In the genomic region with DNA sequence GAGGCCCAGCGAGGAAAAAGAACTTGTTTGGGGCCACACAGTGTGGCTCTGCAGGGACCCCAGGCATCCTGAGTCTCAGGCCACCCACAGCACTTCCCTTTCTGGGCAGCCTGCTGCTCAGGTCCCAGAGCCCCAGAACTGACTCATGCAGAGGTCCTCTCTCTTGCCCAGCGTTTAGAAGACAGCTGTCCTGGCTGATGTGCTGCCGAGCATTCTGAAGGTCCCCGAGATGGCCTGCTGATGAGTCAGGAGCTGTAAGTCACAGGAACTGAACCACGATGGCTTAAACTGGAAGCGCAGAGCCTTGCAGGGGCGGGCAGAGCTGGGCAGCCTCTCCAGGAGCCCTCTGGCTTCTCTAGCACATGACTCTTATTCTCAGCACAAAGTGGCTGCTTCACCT, we compare ENCODE assay signal across 13 mouse cellular contexts. TPM values are rescaled to one million over a fixed set of nuclear protein-coding genes. Genes with fewer than 3 reads are reported as not detected.
A peak's percentile ranks its signal among the peaks of the same experiment; 100 is the strongest.
DNase-seq lines count a peak whose midpoint lies in the region; ATAC-seq and TF ChIP-seq lines count a peak whose summit lies in the region.
"Had no signal": no experiment of that assay in that cellular context is flagged by ENCODE, and none has a peak within 500 bp of the region (broad histone marks: within the 10 kb centered on the region; RNA-seq: fewer than 3 reads in every experiment).

No protein-coding gene starts in this region.

- WGBS in lung, postnatal 0 days, result 30% methylated on average over 7 of the region's 7 CpGs

- H3K9ac ChIP-seq in lung, postnatal 0 days (replicated peaks; ENCODE audit: low read depth), result no peak overlapping the region
- H3K9ac ChIP-seq: forebrain, postnatal 0 days; limb, embryonic 12.5 days had no signal

- H3K4me3 ChIP-seq in lung, postnatal 0 days (ENCODE audit: low read depth, low read length), result no peak overlapping the region
- H3K4me3 ChIP-seq: limb, embryonic 12.5 days had no signal

- no peak overlapping the region for H3K4me2 ChIP-seq in lung, postnatal 0 days (replicated peaks; ENCODE audit: low read depth, low read length)
- H3K4me2 ChIP-seq: limb, embryonic 12.5 days had no signal

- H3K27me3 ChIP-seq in lung, postnatal 0 days (replicated peaks; ENCODE audit: insufficient read depth, low read length), result no peaks in the 10 kb centered on the region
- H3K27me3 ChIP-seq: limb, embryonic 12.5 days had no signal

- H3K9me3 ChIP-seq in lung, postnatal 0 days (ENCODE audit: low read length), result no peaks in the 10 kb centered on the region
- H3K9me3 ChIP-seq: limb, embryonic 12.5 days had no signal

- no peak for TF ChIP-seq EP300 in lung, postnatal 0 days (IDR thresholded peaks at IDR 0.05)

- no peak overlapping the region for H3K27ac ChIP-seq in lung, postnatal 0 days (ENCODE audit: low read length)
- H3K27ac ChIP-seq: limb, embryonic 12.5 days had no signal

- no peaks in the 10 kb centered on the region for H3K36me3 ChIP-seq in lung, postnatal 0 days (ENCODE audit: insufficient read depth, low read length)
- H3K36me3 ChIP-seq: limb, embryonic 12.5 days had no signal

- H3K4me1 ChIP-seq in lung, postnatal 0 days (ENCODE audit: insufficient read depth, low read depth, low read length), result no peaks in the 10 kb centered on the region

- DNase-seq in lung, postnatal 0 days (ENCODE audit: low spot score), result peak; percentile 39
- no peak for DNase-seq in lung, postnatal 14 days
- DNase-seq in adrenal gland, postnatal 25 days, result peak; percentile 64
- DNase-seq in skeletal muscle tissue, adult 2 months (ENCODE audit: low read depth, low spot score), result peak; percentile 70
- no peak for DNase-seq in right cerebral cortex, postnatal 36 days (ENCODE audit: low spot score in 2 of 2)
- DNase-seq in right cerebral cortex, postnatal 10 days (ENCODE audit: low spot score in 2 of 2), result no peak
- no peak for DNase-seq in embryo, embryonic 9.5 days (ENCODE audit: extremely low spot score)
- DNase-seq: cerebellum, adult 8-10 months; forebrain, postnatal 0 days had no signal

- TF ChIP-seq CTCF in lung, postnatal 0 days (IDR thresholded peaks at IDR 0.05), result no peak

- peak; percentile 38; the same call in 1 of the 2 replicates for ATAC-seq in lung, postnatal 0 days
- peak; percentile 66 for ATAC-seq in granulocyte monocyte progenitor cell, adult 5-6 weeks (replicated peaks; ENCODE audit: poor library complexity, severe bottlenecking)
- ATAC-seq: forebrain, postnatal 0 days; inflammation-experienced regulatory T-cells, adult 6 months had no signal

RNA-seq across cellular contexts. Expression of a gene that starts 13.6 kb away (rescaled TPM):
- 3.6 and 4.0 TPM in 2 replicates for polyA plus RNA-seq in lung, postnatal 0 days (2015; fragmentation: Nextera tagmentation; extraction: Ambion mirVana)
- 5.9 and 6.3 TPM in 2 replicates for total RNA-seq in adrenal gland, postnatal 25 days (2021)
- total RNA-seq in granulocyte monocyte progenitor cell, adult 5-6 weeks (2014; fragmentation: Nextera tagmentation), result not detected in 2 replicates
- 0.56 and 3.2 TPM in 2 replicates for total RNA-seq in granulocyte monocyte progenitor cell, adult 5-6 weeks (2017)
- total RNA-seq: MEL had no signal
- polyA plus RNA-seq: inflammation-experienced regulatory T-cells, adult 6 months had no signal

Comparison
In these comparisons a context has a peak if more than half of its experiments do, and no peak if none do; other contexts are left out.
1. DNase-seq: peak in lung, postnatal 0 days (single experiment), adrenal gland, postnatal 25 days (single experiment) and skeletal muscle tissue, adult 2 months (single experiment); none in lung, postnatal 14 days (single experiment), right cerebral cortex, postnatal 36 days (0 of 2), right cerebral cortex, postnatal 10 days (0 of 2) and embryo, embryonic 9.5 days (single experiment).